Mouse (Mus musculus) gastrocnemius, postnatal 10 days (tissue): ENCODE measurements around the gene Gm10665. TPM values are rescaled to one million over a fixed set of nuclear protein-coding genes. Genes with fewer than 3 reads are reported as not detected.
"Not testable (repeated sequence)": the region's sequence is repeated elsewhere in the genome, so short reads cannot be mapped to it uniquely, and the experiment has no call there.

Experiments used
- DNase-seq: peaks from one replicate; pipeline ENCODE4 v3.0.0; 2021; ENCODE audit warnings: mixed read lengths
- long read RNA-seq, 2 experiments: library from polyadenylated mRNA; stranded (forward); transcript quantifications; one replicate each; pipeline ENCODE4 v2.0.0; 2021
- total RNA-seq, 2 experiments: library from RNA; stranded (reverse); gene quantifications; 2 replicates each; pipeline ENCODE4 v1.2.3; 2021

The Gm10665 gene
- total RNA-seq, result not detected
- long read RNA-seq, experiment 1, result 0 reads
- long read RNA-seq, experiment 2, result 0 reads

- not testable (repeated sequence) for DNase-seq
These were observed at the start of gene Gm10665 for GRCm38 (mm10) chr7:22463975-22464374. Gm10665 (minus strand) TSS chr7:22464075.

- not testable (repeated sequence) for DNase-seq
These were observed 35.7 kb upstream of the Gm10665 start, which contains the start of gene Vmn1r151 for GRCm38 (mm10) chr7:22499578-22499977. Vmn1r151 (minus strand) TSS chr7:22499678.

- DNase-seq, result not testable (repeated sequence)
These were observed 25.7 kb downstream of the Gm10665 start, which contains the start of gene Vmn1r149 for GRCm38 (mm10) chr7:22438129-22438528. Vmn1r149 (minus strand) TSS chr7:22438229.

- not testable (repeated sequence) for DNase-seq
These were observed 50.6 kb downstream of the Gm10665 start, which contains the start of gene Vmn1r148 for GRCm38 (mm10) chr7:22413283-22413682. Vmn1r148 (plus strand) TSS chr7:22413583.

Other genes with a start within 250 kb of the Gm10665 start
- not detected for gene Gm8453, start 234.6 kb downstream of the Gm10665 start, total RNA-seq
- gene Gm4187, start 134.4 kb downstream of the Gm10665 start, total RNA-seq, result not detected
- not detected for gene Gm8660, start 93.0 kb downstream of the Gm10665 start, total RNA-seq
- not detected for gene Vmn1r148, start 50.5 kb downstream of the Gm10665 start, total RNA-seq
- gene Vmn1r149, start 25.8 kb downstream of the Gm10665 start, total RNA-seq, result not detected
- gene Vmn1r151, start 35.6 kb upstream of the Gm10665 start, total RNA-seq, result not detected
- gene Vmn1r152, start 58.9 kb upstream of the Gm10665 start, total RNA-seq, result not detected
- not detected for gene Gm8677, start 70.8 kb upstream of the Gm10665 start, total RNA-seq
- gene Gm4201, start 101.3 kb upstream of the Gm10665 start, total RNA-seq, result not detected
- not detected for gene Gm4565, start 124.1 kb upstream of the Gm10665 start, total RNA-seq
- not detected for gene Vmn1r155, start 193.9 kb upstream of the Gm10665 start, total RNA-seq
- not detected for gene Gm8693, start 228.2 kb upstream of the Gm10665 start, total RNA-seq